Mouse (Mus musculus) limb, embryonic 12.5 days (tissue): Measurements from ENCODE around the gene Exoc2. TPM values are rescaled to one million over a fixed set of nuclear protein-coding genes. Genes with fewer than 3 reads are reported as not detected.

Source experiments
- ATAC-seq: fragments of 200-750 bp; cut with Nextera tagmentation; 2 replicates; pipeline ENCODE4 v1.8.0; 2017; ENCODE audit warnings: low read depth, moderate TSS enrichment; ENCODE audit not compliant: insufficient number of reproducible peaks, insufficient read depth, low FRiP score, low TSS enrichment
- H3K27ac ChIP-seq: fragments of 300-500 bp; sonication (generic); 2 replicates; pipeline ENCODE4 v1.5.1; 2016; ENCODE audit warnings: mild to moderate bottlenecking, moderate library complexity
- H3K27me3 ChIP-seq: fragments of 300-500 bp; sonication (generic); 2 replicates; pipeline ENCODE4 v1.6.1; 2016; ENCODE audit warnings: mild to moderate bottlenecking, moderate library complexity
- H3K36me3 ChIP-seq: fragments of 300-500 bp; sonication (generic); 2 replicates; pipeline ENCODE4 v1.6.1; 2016; ENCODE audit warnings: mild to moderate bottlenecking, moderate library complexity
- H3K4me1 ChIP-seq: fragments of 300-500 bp; sonication (generic); replicated peaks from 2 replicates; pipeline ENCODE4 v1.6.1; 2016
- H3K4me2 ChIP-seq: fragments of 300-500 bp; sonication (generic); 2 replicates; pipeline ENCODE4 v1.6.1; 2016; ENCODE audit warnings: mild to moderate bottlenecking, moderate library complexity
- H3K4me3 ChIP-seq: fragments of 300-500 bp; sonication (generic); replicated peaks from 2 replicates; pipeline ENCODE4 v1.5.1; 2016; ENCODE audit warnings: mild to moderate bottlenecking
- H3K9ac ChIP-seq: fragments of 300-500 bp; sonication (generic); replicated peaks from 2 replicates; pipeline ENCODE4 v1.6.1; 2016; ENCODE audit warnings: mild to moderate bottlenecking, moderate library complexity
- H3K9me3 ChIP-seq: fragments of 300-500 bp; sonication (generic); 2 replicates; pipeline ENCODE4 v1.6.1; 2016; ENCODE audit warnings: mild to moderate bottlenecking, moderate library complexity
- WGBS: fragments of 180-500 bp; shearing (Covaris S2); methylation state at CpG from one replicate; pipeline ENCODE4 v1.1.7; 2016; 5-methylcytosine and 5-hydroxymethylcytosine counted together
- polyA plus RNA-seq: library from polyadenylated mRNA; unstranded; fragments of >200 nt; fragmentation: Nextera tagmentation; extraction: Ambion mirVana; gene quantifications from 2 replicates; pipeline ENCODE4 v1.2.1, GENCODE M21; 2016

Gene Exoc2
- polyA plus RNA-seq, 1 experiment from 2014 or later, result 38.1 TPM

DNA sequence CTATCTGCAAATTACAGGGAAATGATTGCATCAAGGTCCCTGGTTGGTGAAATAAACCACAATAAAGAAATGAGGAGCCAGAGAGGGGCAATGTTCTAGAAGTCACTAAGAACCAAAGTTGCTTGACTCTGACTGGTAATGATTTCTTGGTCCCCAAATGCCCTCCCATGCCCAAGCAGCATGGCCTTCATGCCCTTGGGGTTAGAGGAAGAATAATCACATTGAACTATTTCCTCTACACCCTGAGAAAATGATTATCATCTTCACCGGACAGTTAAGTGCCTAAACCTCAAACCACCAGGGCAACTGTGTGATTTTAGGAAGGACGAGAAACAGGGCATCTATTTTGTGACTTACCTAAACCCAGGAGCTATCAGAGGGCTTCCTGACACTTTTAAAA, 197.9 kb downstream of the Exoc2 start:
- no peaks in the 10 kb centered on the region for H3K27me3 ChIP-seq
- 79% methylated on average over 2 of the region's 2 CpGs for WGBS
- no peak overlapping the region for H3K27ac ChIP-seq
- no peak for ATAC-seq
- H3K9me3 ChIP-seq, result no peaks in the 10 kb centered on the region
- no peaks in the 10 kb centered on the region for H3K4me1 ChIP-seq
- H3K36me3 ChIP-seq, result no peaks in the 10 kb centered on the region
- H3K4me3 ChIP-seq, result no peak overlapping the region
- no peak overlapping the region for H3K9ac ChIP-seq
- H3K4me2 ChIP-seq, result no peak overlapping the region

DNA sequence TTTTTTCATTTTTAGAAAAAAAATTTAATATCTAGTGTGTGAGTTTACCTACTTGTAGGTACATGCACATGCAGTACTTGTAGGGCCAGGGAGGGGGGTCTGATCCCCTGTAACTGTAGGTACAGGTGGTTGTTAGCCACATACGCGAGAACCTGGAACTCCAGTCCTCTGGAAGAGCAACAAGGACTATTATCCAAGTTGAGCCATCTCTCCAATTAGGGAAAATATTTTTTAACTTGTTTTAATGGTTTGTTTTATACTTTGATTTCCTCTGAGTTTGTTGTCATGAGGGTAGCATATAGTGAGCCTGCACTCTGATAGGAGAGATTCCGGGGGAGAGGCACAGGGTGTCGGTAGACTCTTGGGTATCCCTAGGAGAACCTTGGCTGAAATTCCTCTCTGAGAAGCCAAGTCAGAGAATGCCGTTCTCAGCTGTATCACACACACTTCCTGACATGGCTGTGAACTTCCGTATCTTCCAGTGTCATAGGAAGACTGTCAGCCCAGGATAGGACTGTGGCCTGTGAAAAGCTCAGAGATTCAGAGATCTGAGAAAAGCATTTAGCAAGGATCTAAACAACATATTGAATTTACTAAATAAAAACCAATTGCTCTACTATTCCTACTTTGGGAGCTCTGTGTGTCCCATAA, 206.3 kb downstream of the Exoc2 start:
- H3K4me2 ChIP-seq, result no peak overlapping the region
- WGBS, result 91% methylated on average over 6 of the region's 6 CpGs
- H3K9ac ChIP-seq, result no peak overlapping the region
- H3K27me3 ChIP-seq, result no peaks in the 10 kb centered on the region
- ATAC-seq, result no peak
- H3K27ac ChIP-seq, result no peak overlapping the region
- no peaks in the 10 kb centered on the region for H3K36me3 ChIP-seq
- H3K4me1 ChIP-seq, result no peaks in the 10 kb centered on the region
- no peak overlapping the region for H3K4me3 ChIP-seq
- no peaks in the 10 kb centered on the region for H3K9me3 ChIP-seq

DNA sequence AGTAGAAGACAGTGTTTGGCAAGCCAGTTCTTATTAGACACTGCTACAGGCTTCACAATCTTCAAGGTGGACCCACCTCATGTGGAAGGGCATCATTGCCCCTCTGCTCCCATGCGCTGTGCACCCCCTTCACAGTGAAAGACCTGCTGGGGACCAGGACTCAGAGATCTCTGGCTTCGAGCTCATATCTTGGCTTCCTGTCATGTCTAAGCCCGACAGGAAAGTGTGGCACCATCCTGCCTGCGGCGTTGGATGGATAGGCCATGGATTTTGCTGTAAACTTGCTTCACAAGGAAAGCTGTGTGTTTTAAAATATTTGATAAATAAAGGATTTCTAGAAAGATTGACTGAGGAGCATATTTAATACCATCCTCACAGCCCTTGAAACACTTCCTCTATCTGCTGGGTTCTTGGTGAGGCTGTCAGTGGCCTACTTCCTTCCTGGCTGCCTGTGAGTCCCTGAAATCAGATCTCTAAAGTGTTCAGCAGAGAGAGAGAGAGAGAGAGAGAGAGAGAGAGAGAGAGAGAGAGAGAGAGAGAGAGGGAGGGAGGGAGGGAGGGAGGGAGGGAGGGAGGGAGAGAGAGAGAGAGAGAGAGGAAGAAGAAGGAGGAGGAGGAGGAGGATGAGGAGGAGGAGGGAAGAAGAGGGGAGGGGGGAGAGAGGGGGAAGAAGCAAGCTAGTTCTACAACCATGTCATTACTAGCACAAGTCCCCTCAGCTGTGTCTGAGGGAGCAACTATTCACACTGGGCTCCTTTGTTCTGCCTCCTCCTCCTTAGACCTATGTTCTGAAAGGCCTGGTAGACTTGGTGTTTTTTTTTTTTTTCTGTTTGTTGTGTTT, 207.0 kb downstream of the Exoc2 start:
- H3K4me1 ChIP-seq, result no peaks in the 10 kb centered on the region
- no peak overlapping the region for H3K4me3 ChIP-seq
- H3K9ac ChIP-seq, result no peak overlapping the region
- no peak for ATAC-seq
- H3K27me3 ChIP-seq, result no peaks in the 10 kb centered on the region
- 89% methylated on average over 5 of the region's 5 CpGs for WGBS
- H3K36me3 ChIP-seq, result no peaks in the 10 kb centered on the region
- H3K27ac ChIP-seq, result no peak overlapping the region
- no peaks in the 10 kb centered on the region for H3K9me3 ChIP-seq
- H3K4me2 ChIP-seq, result no peak overlapping the region

DNA sequence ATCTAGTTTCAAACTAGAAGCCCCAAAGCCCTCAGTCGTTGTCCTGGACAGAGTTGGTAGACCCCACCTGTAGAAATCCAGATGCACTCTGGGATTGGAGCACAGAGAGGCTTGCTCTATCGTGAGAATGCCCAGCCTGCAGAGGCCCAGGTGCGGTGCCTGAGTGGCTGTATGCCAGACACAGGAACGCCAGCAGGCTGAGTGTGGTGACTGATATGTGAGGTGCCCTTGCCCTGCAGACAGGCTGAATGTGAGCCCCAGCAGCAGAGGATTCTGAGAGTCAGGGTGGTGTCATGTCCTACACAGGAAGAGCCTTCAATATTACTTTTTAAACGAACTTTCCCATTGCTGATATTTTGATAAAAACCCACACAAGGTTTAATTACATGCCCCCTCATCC, 208.0 kb downstream of the Exoc2 start:
- no peaks in the 10 kb centered on the region for H3K9me3 ChIP-seq
- no peak overlapping the region for H3K9ac ChIP-seq
- H3K36me3 ChIP-seq, result no peaks in the 10 kb centered on the region
- H3K27ac ChIP-seq, result no peak overlapping the region
- 85% methylated on average over 5 of the region's 5 CpGs for WGBS
- H3K27me3 ChIP-seq, result no peaks in the 10 kb centered on the region
- H3K4me2 ChIP-seq, result no peak overlapping the region
- ATAC-seq, result no peak
- H3K4me1 ChIP-seq, result no peaks in the 10 kb centered on the region
- H3K4me3 ChIP-seq, result no peak overlapping the region

DNA sequence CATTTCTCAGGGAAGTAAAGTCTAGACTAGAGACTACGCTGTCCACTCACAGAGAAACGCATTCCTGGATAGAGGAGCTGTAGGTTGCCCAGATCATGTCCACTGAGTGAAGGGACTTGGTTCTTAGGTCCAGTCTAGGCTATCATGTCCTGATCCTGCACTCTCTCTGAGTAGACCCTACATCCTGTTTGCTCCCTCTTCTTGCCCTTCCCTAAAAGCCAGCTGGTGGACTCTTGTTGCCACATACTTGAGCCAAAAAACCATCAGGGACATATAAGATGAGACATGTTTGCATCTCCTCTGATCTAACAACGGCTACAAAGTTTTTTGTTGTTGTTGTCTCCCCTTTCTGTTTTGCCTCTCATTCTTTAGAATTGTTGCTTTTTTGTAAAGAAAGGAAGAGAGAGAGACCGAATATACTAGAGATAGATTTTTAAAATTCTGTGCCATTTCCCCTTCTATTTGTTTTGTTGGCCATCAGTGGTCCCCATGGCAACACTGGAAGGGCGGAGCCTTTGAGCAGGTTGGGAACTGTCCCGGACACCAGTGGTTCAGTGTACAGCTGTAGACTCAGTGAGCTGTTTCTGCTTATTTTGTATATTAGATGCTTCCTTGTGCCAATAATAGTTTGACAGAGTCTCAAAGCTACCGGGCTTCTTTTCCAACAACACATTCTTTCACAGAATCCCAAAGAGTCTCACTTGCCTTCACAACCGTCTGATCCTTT, 209.7 kb downstream of the Exoc2 start:
- H3K4me1 ChIP-seq, result no peaks in the 10 kb centered on the region
- ATAC-seq, result no peak
- no peak overlapping the region for H3K4me3 ChIP-seq
- H3K9ac ChIP-seq, result no peak overlapping the region
- H3K4me2 ChIP-seq, result no peak overlapping the region
- no peaks in the 10 kb centered on the region for H3K9me3 ChIP-seq
- H3K36me3 ChIP-seq, result no peaks in the 10 kb centered on the region
- H3K27ac ChIP-seq, result no peak overlapping the region
- 80% methylated on average over 8 of the region's 8 CpGs for WGBS
- no peaks in the 10 kb centered on the region for H3K27me3 ChIP-seq

Other genes starting within 250 kb of the Exoc2 start
- gene Irf4, start 224.9 kb downstream of the Exoc2 start, polyA plus RNA-seq, result 0.14 TPM in 1 of 2 replicates, not detected in the other
- not detected in 2 replicates for gene Hus1b, start 26.3 kb downstream of the Exoc2 start, polyA plus RNA-seq
- 0.12 and 0.30 TPM in 2 replicates for gene Gm5447, start 111 bp upstream of the Exoc2 start, polyA plus RNA-seq